ENCODE assay signal across 8 mouse cellular contexts in the genomic region with DNA sequence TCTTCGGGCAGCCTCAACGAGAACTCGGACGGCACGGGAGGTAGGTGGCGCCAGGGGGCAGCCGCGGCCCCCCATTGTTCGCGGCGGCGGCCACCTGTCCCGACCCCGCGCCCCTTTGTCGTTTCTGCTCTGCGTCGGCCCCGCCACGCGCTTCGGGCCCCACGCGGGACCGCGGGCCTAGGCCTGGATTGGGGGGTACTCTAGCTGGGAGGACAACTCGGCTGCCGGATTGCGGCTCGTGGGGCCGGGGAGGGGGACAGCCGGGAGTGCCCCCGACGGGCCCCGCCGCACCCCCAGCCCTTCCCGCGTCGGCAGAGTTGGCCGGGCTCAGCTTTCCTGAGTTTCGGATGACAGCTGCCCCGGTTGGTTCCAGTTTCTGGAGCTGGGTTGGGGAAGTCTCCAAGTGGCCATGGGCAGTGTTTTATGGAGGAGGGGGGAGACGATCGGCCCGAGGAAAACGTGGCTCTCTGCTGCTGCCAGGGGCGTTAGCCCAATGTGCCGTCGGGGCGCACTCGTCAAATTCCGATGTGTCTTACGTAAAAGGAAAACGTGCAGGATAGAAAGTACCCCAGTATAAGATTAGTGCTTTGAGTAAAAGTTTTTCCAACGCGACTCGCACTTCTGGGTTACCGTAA. TPM values are rescaled to one million over a fixed set of nuclear protein-coding genes. Genes with fewer than 3 reads are reported as not detected.
DNase-seq lines count a peak whose midpoint lies in the region; TF ChIP-seq lines count a peak whose summit lies in the region.

No protein-coding gene starts in this region.

- H3K27me3 ChIP-seq in midbrain, embryonic 10.5 days (ENCODE audit: low read depth, poor library complexity, severe bottlenecking), result peaks cover 10% of the 10 kb centered on the region

- peak overlapping the region; percentile 87 for H3K27ac ChIP-seq in embryonic fibroblast, embryonic 13.5 days (ENCODE audit: insufficient read depth, low read length)
- H3K27ac ChIP-seq in midbrain, embryonic 10.5 days (replicated peaks), result peak overlapping the region; percentile 97

- WGBS in midbrain, embryonic 10.5 days, result 1% methylated on average over 58 of the region's 58 CpGs

- no peak for TF ChIP-seq CTCF in embryonic fibroblast, embryonic 13.5 days (IDR thresholded peaks at IDR 0.05; ENCODE audit: borderline replicate concordance, insufficient read depth, low read length)

- no peaks in the 10 kb centered on the region for H3K9me3 ChIP-seq in midbrain, embryonic 10.5 days (replicated peaks)

- H3K36me3 ChIP-seq in midbrain, embryonic 10.5 days, result peaks cover 9% of the 10 kb centered on the region; the same call in 1 of the 2 replicates

- TF ChIP-seq POLR2A in embryonic fibroblast, embryonic 13.5 days (IDR thresholded peaks at IDR 0.05; ENCODE audit: low read depth, low read length), result peak; percentile 35

- H3K4me1 ChIP-seq in embryonic fibroblast, embryonic 13.5 days (ENCODE audit: control insufficient read depth, insufficient read depth, low read length), result peaks cover 4% of the 10 kb centered on the region
- H3K4me1 ChIP-seq in midbrain, embryonic 10.5 days, result peaks cover 30% of the 10 kb centered on the region

- intact Hi-C loops in heart, postnatal 10 days (cut with DNase I), result loop anchor here (5.0 kb wide), 1 partner anchor 37 kb away; no protein-coding TSS in a partner anchor
- intact Hi-C loops in left cerebral cortex, postnatal 4 days (cut with DNase I), result no loop called here

- peak overlapping the region; percentile 95 for H3K4me3 ChIP-seq in embryonic fibroblast, embryonic 13.5 days (ENCODE audit: insufficient read depth, low read length)
- peak overlapping the region; percentile 96 for H3K4me3 ChIP-seq in midbrain, embryonic 10.5 days

- DNase-seq in layer of hippocampus, adult 8-10 months (ENCODE audit: low spot score in 2 of 2), result peak; percentile 14 to 15
- no peak for DNase-seq in layer of hippocampus, postnatal 25 days (ENCODE audit: extremely low spot score in 1 of 2, low spot score in 1 of 2)
- peak; percentile 64 for DNase-seq in MN1 (ENCODE audit: low spot score)
- DNase-seq in heart, postnatal 10 days, result peak; percentile 64 to 69
- DNase-seq in left cerebral cortex, postnatal 4 days, result peak; percentile 54
- DNase-seq in midbrain, embryonic 10.5 days (ENCODE audit: low spot score), result no peak
- DNase-seq in urinary bladder, postnatal 25 days (ENCODE audit: low spot score), result peak; percentile 46

RNA-seq across cellular contexts. Expression of gene Ubtd2, which starts 0.5 kb away (rescaled TPM):
- 10 to 100 TPM; 26.3 to 28.8 (median 28.3) TPM for total RNA-seq in layer of hippocampus, adult 8-10 months (2022)
- 10 to 100 TPM; 38.2 to 41.4 TPM for total RNA-seq in layer of hippocampus, postnatal 25 days (2021)
- 37.1 and 47.0 TPM in 2 replicates for polyA plus RNA-seq in embryonic fibroblast, embryonic 13.5 days (2011; ENCODE audit: insufficient read length, low read depth, missing spikeins)
- 10 to 100 TPM; 18.1 to 19.8 TPM for total RNA-seq in heart, postnatal 10 days (2021)
- total RNA-seq in left cerebral cortex, postnatal 4 days (2021), result 10 to 100 TPM; 65.6 to 68.6 TPM
- 60.9 and 62.3 TPM in 2 replicates for polyA plus RNA-seq in midbrain, embryonic 10.5 days (2016; fragmentation: Nextera tagmentation; extraction: Ambion mirVana)

Comparison
In these comparisons a context has a peak if more than half of its experiments do, and no peak if none do; other contexts are left out.
1. DNase-seq: peak in layer of hippocampus, adult 8-10 months (2 of 2), MN1 (single experiment), heart, postnatal 10 days (2 of 2), left cerebral cortex, postnatal 4 days (single experiment) and urinary bladder, postnatal 25 days (single experiment); none in layer of hippocampus, postnatal 25 days (0 of 2) and midbrain, embryonic 10.5 days (single experiment).